Mouse (Mus musculus): ENCODE measurements around the gene Vps53. TPM values are rescaled to one million over a fixed set of nuclear protein-coding genes. Genes with fewer than 3 reads are reported as not detected.

Gene Vps53
- polyA plus RNA-seq, 1 experiment, result 22.2 TPM

- Histone ChIP-seq H3K4me3 (replicated peaks; ENCODE audit: extremely low read depth, low read depth, low read length) (no peak overlapping the region), H3K4me1 (ENCODE audit: control insufficient read depth, insufficient read depth, low read length) (no peaks in the 10 kb centered on the region; the same call in none of the 2 replicates)
- TF ChIP-seq POLR2A (IDR thresholded peaks at IDR 0.05; ENCODE audit: borderline replicate concordance, extremely low read depth, low read depth, low read length) (no peak), CTCF (IDR thresholded peaks at IDR 0.05; ENCODE audit: insufficient read depth, low read length) (no peak)
- WGBS, result 42% methylated on average over 5 of the region's 5 CpGs
- peak; percentile 25 for DNase-seq
Observed at GRCm38 (mm10) chr11:76130859-76131258, 48.6 kb downstream of the Vps53 start.

- no peak overlapping the region for H3K4me3 ChIP-seq (replicated peaks; ENCODE audit: extremely low read depth, low read depth, low read length)
- TF ChIP-seq CTCF (IDR thresholded peaks at IDR 0.05; ENCODE audit: insufficient read depth, low read length) (no peak), POLR2A (IDR thresholded peaks at IDR 0.05; ENCODE audit: borderline replicate concordance, extremely low read depth, low read depth, low read length) (no peak)
- peaks cover 7% of the 10 kb centered on the region for H3K4me1 ChIP-seq (ENCODE audit: control insufficient read depth, insufficient read depth, low read length)
- WGBS, result 58% methylated on average over 8 of the region's 8 CpGs
- DNase-seq, result no peak
Observed at GRCm38 (mm10) chr11:76125386-76125785, 54.1 kb downstream of the Vps53 start.

DNA sequence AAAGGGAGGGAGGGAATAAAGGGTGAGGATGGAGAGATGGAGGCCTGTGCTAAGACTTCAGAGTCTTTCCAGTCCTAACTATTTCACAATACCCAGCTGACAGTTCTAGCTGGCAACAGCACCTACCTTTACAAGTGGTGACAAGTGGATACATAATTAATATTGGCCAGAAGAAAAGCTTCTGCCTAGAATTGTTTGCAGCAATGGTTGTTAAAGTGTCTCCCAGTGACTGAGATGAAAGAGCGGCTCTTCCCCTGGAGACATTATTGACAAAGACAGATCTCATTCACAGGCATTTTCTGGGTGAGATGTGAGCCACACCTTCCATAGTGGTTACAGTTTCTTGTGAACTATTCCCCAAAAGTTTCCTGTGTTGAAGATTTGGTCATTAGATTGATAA is 55.9 kb downstream of the Vps53 start:
- Histone ChIP-seq H3K4me3 (replicated peaks; ENCODE audit: extremely low read depth, low read depth, low read length) (no peak overlapping the region), H3K4me1 (ENCODE audit: control insufficient read depth, insufficient read depth, low read length) (peaks cover 7% of the 10 kb centered on the region)
- 95% methylated on average over 1 of the region's 1 CpGs for WGBS
- TF ChIP-seq CTCF (IDR thresholded peaks at IDR 0.05; ENCODE audit: insufficient read depth, low read length) (no peak), POLR2A (IDR thresholded peaks at IDR 0.05; ENCODE audit: borderline replicate concordance, extremely low read depth, low read depth, low read length) (no peak)
- no peak for DNase-seq

GRCm38 (mm10) chr11:76122571-76122970 is 56.9 kb downstream of the Vps53 start:
- Histone ChIP-seq H3K4me1 (ENCODE audit: control insufficient read depth, insufficient read depth, low read length) (peaks cover 7% of the 10 kb centered on the region), H3K4me3 (replicated peaks; ENCODE audit: extremely low read depth, low read depth, low read length) (no peak overlapping the region)
- no peak for TF ChIP-seq CTCF (IDR thresholded peaks at IDR 0.05; ENCODE audit: insufficient read depth, low read length)
- no peak for DNase-seq
- 64% methylated on average over 2 of the region's 2 CpGs for WGBS

GRCm38 (mm10) chr11:76121086-76121485 is 58.4 kb downstream of the Vps53 start:
- WGBS, result 70% methylated on average over 4 of the region's 4 CpGs
- DNase-seq, result no peak
- peaks cover 7% of the 10 kb centered on the region for H3K4me1 ChIP-seq (ENCODE audit: control insufficient read depth, insufficient read depth, low read length)
- no peak for TF ChIP-seq POLR2A (IDR thresholded peaks at IDR 0.05; ENCODE audit: borderline replicate concordance, extremely low read depth, low read depth, low read length)
- TF ChIP-seq CTCF (IDR thresholded peaks at IDR 0.05; ENCODE audit: insufficient read depth, low read length), result no peak
- no peak overlapping the region for H3K4me3 ChIP-seq (replicated peaks; ENCODE audit: extremely low read depth, low read depth, low read length)

DNA sequence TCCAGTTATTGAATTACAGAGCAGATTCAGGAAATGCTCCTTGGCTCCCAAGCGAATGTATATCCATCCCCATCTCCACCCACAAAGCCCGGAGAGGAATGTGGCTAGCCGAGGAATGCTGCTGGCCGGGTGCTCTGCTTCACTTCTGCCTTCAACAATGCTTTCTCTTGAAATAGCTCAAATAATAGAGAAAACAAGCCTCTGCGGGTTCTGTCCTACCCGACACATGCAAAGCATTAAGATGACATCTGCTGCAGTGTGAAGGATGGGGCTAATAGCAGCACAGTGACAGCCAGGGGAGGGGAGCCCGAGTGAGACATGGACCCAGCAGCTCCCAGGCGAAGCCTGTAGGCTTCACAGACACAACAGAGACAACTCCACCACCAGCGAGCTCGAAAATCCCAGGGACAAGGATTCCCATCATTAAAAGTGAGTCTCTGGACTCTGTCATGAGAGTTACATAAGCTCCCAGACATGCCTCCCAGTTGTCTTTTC is 59.0 kb downstream of the Vps53 start:
- WGBS, result 32% methylated on average over 10 of the region's 10 CpGs
- no peak overlapping the region for H3K4me3 ChIP-seq (replicated peaks; ENCODE audit: extremely low read depth, low read depth, low read length)
- peaks cover 7% of the 10 kb centered on the region for H3K4me1 ChIP-seq (ENCODE audit: control insufficient read depth, insufficient read depth, low read length)
- TF ChIP-seq CTCF (IDR thresholded peaks at IDR 0.05; ENCODE audit: insufficient read depth, low read length) (no peak), POLR2A (IDR thresholded peaks at IDR 0.05; ENCODE audit: borderline replicate concordance, extremely low read depth, low read depth, low read length) (no peak)
- peak; percentile 28 for DNase-seq

GRCm38 (mm10) chr11:76110416-76110815 is 69.0 kb downstream of the Vps53 start:
- Histone ChIP-seq H3K4me3 (replicated peaks; ENCODE audit: extremely low read depth, low read depth, low read length) (no peak overlapping the region), H3K4me1 (ENCODE audit: control insufficient read depth, insufficient read depth, low read length) (no peaks in the 10 kb centered on the region; the same call in 1 of the 2 replicates)
- TF ChIP-seq POLR2A (IDR thresholded peaks at IDR 0.05; ENCODE audit: borderline replicate concordance, extremely low read depth, low read depth, low read length), result no peak
- TF ChIP-seq CTCF (IDR thresholded peaks at IDR 0.05; ENCODE audit: insufficient read depth, low read length), result no peak
- DNase-seq, result no peak
- WGBS, result 84% methylated on average over 3 of the region's 3 CpGs

DNA sequence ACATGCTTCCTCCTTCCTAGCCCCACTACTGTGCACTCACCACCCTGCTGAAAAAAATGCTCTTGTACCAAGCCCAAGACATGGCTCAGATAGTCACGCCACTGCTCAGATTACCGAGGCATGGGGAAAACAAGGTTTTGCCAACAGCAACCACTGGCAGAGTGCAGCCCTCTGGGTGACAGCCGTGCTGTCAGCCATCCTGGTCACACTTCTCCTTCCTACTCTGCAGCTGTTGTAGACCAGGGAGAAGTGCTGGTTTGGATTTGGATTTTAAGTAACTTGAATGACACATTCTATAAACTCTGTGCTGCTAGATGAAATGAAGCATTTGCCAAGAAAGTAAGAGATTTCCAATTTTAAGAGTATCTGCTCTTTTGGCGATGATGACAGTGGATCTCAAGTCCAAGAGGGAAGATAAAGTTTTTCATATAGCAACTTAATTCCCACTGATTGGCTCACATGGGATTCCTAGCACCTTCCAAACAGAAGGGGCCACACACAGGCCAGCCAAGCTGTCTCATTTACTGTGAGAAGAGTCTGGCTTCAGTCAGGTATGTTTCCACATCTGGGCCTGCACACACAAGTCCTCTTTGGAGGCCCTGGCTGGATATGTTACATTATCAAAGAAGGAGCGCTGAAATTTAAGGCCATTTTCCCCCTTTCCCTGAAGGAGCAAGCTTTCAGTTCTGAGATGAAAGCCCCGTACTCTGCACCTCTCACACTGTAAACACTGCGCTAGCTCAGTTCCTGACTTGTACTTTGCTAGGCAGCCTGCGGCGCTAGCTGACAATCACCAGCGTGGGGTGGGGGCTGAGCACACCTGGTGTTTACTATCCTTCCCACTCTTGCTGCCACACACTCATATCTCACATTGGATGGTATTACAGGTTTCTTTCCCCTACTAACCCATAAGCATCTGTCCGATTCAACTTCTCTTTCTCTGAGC is 72.6 kb downstream of the Vps53 start:
- no peak overlapping the region for H3K4me3 ChIP-seq (replicated peaks; ENCODE audit: extremely low read depth, low read depth, low read length)
- WGBS, result 57% methylated on average over 11 of the region's 11 CpGs
- TF ChIP-seq POLR2A (IDR thresholded peaks at IDR 0.05; ENCODE audit: borderline replicate concordance, extremely low read depth, low read depth, low read length) (no peak), CTCF (IDR thresholded peaks at IDR 0.05; ENCODE audit: insufficient read depth, low read length) (no peak)
- no peak for DNase-seq
- peaks cover under 1% of the 10 kb centered on the region; the same call in 1 of the 2 replicates for H3K4me1 ChIP-seq (ENCODE audit: control insufficient read depth, insufficient read depth, low read length)

DNA sequence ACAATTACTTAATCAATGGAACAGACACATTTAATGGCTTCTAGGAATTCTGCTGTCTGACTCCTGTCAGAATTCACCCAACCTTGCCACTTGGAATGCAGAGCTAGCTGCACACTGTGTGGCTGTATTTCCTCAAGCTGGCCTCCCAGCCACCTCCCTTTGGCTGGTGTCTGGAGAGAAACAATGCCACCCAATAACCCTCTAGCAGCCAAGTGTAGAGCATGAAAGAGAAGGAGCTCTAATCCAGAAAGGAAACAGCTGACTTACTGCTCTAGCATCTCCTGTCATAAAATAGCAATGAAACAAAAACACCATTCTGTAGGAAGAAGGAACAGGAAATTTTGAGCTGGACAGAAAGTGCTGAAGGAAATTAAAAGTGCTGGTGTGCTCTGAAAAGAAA is 78.3 kb downstream of the Vps53 start:
- DNase-seq, result no peak
- no peak overlapping the region for H3K4me3 ChIP-seq (replicated peaks; ENCODE audit: extremely low read depth, low read depth, low read length)
- H3K4me1 ChIP-seq (ENCODE audit: control insufficient read depth, insufficient read depth, low read length), result peaks cover 5% of the 10 kb centered on the region
- TF ChIP-seq CTCF (IDR thresholded peaks at IDR 0.05; ENCODE audit: insufficient read depth, low read length), result no peak
- no peak for TF ChIP-seq POLR2A (IDR thresholded peaks at IDR 0.05; ENCODE audit: borderline replicate concordance, extremely low read depth, low read depth, low read length)

All from lung, adult 2 months (tissue).